Mouse (Mus musculus) hindbrain, embryonic 16.5 days (tissue): ENCODE measurements at regions not wholly inside any gene's neighbourhood (a gene's known extent, or its start where the extent isn't known, plus 50 kb on each side); places are given as distances from the start of the nearest gene placed in this dataset.
"Not testable (repeated sequence)": the region's sequence is repeated elsewhere in the genome, so short reads cannot be mapped to it uniquely, and the experiment has no call there.

Experiments
- ATAC-seq: fragments of 200-750 bp; cut with Nextera tagmentation; 2 replicates; pipeline ENCODE4 v1.8.0; 2017; ENCODE audit warnings: moderate TSS enrichment, moderate library complexity
- H3K27ac ChIP-seq: fragments of 300-500 bp; sonication (generic); 2 replicates; pipeline ENCODE4 v1.5.1; 2014; ENCODE audit warnings: low read depth, mild to moderate bottlenecking, control low read depth, low read length, moderate library complexity
- H3K27me3 ChIP-seq: fragments of 300-500 bp; sonication (generic); replicated peaks from 2 replicates; pipeline ENCODE4 v1.6.1; 2014; ENCODE audit warnings: low read length; ENCODE audit not compliant: control insufficient read depth, insufficient read depth
- H3K36me3 ChIP-seq: fragments of 300-500 bp; sonication (generic); 2 replicates; pipeline ENCODE4 v1.6.1; 2014; ENCODE audit warnings: mild to moderate bottlenecking, low read length, moderate library complexity, mixed read lengths; ENCODE audit not compliant: control insufficient read depth, insufficient read depth
- H3K4me1 ChIP-seq: fragments of 300-500 bp; sonication (generic); 2 replicates; pipeline ENCODE4 v1.6.1; 2014; ENCODE audit warnings: low read depth, low read length; ENCODE audit not compliant: control insufficient read depth, insufficient read depth
- H3K4me2 ChIP-seq: fragments of 300-500 bp; sonication (generic); 2 replicates; pipeline ENCODE4 v1.6.1; 2014; ENCODE audit warnings: mild to moderate bottlenecking, low read length, control low read depth, moderate library complexity
- H3K4me3 ChIP-seq: fragments of 300-500 bp; sonication (generic); 2 replicates; pipeline ENCODE4 v1.5.1; 2014; ENCODE audit warnings: mild to moderate bottlenecking, low read length, control low read depth, moderate library complexity
- H3K9ac ChIP-seq: fragments of 300-500 bp; sonication (generic); 2 replicates; pipeline ENCODE4 v1.6.1; 2014; ENCODE audit warnings: low read depth, mild to moderate bottlenecking, control low read depth, low read length, moderate library complexity
- H3K9me3 ChIP-seq: fragments of 300-500 bp; sonication (generic); 2 replicates; pipeline ENCODE4 v1.6.1; 2014; ENCODE audit warnings: mild to moderate bottlenecking, low read length, moderate library complexity; ENCODE audit not compliant: control insufficient read depth
- WGBS: fragments of 180-500 bp; shearing (Covaris S2); extraction: QIAGEN DNeasy Blood & Tissue Kit; methylation state at CpG from one replicate; pipeline ENCODE4 v1.1.7; 2014; 5-methylcytosine and 5-hydroxymethylcytosine counted together

GRCm38 (mm10) chr19:33008076-33008475 lies 250.8 kb downstream of the Pten start:
- no peak for ATAC-seq
- Histone ChIP-seq H3K36me3 (no peaks in the 10 kb centered on the region), H3K27ac (no peak overlapping the region), H3K27me3 (no peaks in the 10 kb centered on the region), H3K4me1 (no peaks in the 10 kb centered on the region), H3K9ac (no peak overlapping the region), H3K9me3 (no peaks in the 10 kb centered on the region), H3K4me2 (no peak overlapping the region), H3K4me3 (no peak overlapping the region)
- 92% methylated on average over 4 of the region's 4 CpGs for WGBS

GRCm38 (mm10) chr19:33008794-33009193 lies 251.5 kb downstream of the Pten start:
- no peak overlapping the region for H3K27ac ChIP-seq
- H3K9ac ChIP-seq = no peak overlapping the region
- 76% methylated on average over 1 of the region's 1 CpGs for WGBS
- no peaks in the 10 kb centered on the region for H3K36me3 ChIP-seq
- no peaks in the 10 kb centered on the region for H3K4me1 ChIP-seq
- no peaks in the 10 kb centered on the region for H3K9me3 ChIP-seq
- no peak for ATAC-seq
- no peaks in the 10 kb centered on the region for H3K27me3 ChIP-seq
- no peak overlapping the region for H3K4me3 ChIP-seq
- no peak overlapping the region for H3K4me2 ChIP-seq

GRCm38 (mm10) chr19:33010886-33011446 lies 253.7 kb downstream of the Pten start:
- no peaks in the 10 kb centered on the region for H3K9me3 ChIP-seq
- H3K4me1 ChIP-seq = no peaks in the 10 kb centered on the region
- no peak overlapping the region for H3K9ac ChIP-seq
- H3K36me3 ChIP-seq = no peaks in the 10 kb centered on the region
- no peak for ATAC-seq
- 59% methylated on average over 11 of the region's 11 CpGs for WGBS
- H3K27me3 ChIP-seq = no peaks in the 10 kb centered on the region
- no peak overlapping the region for H3K27ac ChIP-seq
- H3K4me2 ChIP-seq = no peak overlapping the region
- H3K4me3 ChIP-seq = no peak overlapping the region

- not testable (repeated sequence) for H3K36me3 ChIP-seq, H3K27me3 ChIP-seq, H3K4me1 ChIP-seq, ATAC-seq, H3K4me2 ChIP-seq, H3K27ac ChIP-seq, H3K9ac ChIP-seq, H3K9me3 ChIP-seq, H3K4me3 ChIP-seq
- 91% methylated on average over 9 of the region's 9 CpGs for WGBS
Measured at GRCm38 (mm10) chr19:33014879-33015278, 257.6 kb downstream of the Pten start.

- H3K9me3 ChIP-seq = no peaks in the 10 kb centered on the region
- H3K36me3 ChIP-seq = no peaks in the 10 kb centered on the region
- H3K4me3 ChIP-seq = no peak overlapping the region
- no peak overlapping the region for H3K9ac ChIP-seq
- H3K27ac ChIP-seq = no peak overlapping the region
- H3K4me1 ChIP-seq = no peaks in the 10 kb centered on the region
- no peak overlapping the region for H3K4me2 ChIP-seq
- WGBS = 78% methylated on average over 3 of the region's 3 CpGs
- ATAC-seq = no peak
- no peaks in the 10 kb centered on the region for H3K27me3 ChIP-seq
Measured at GRCm38 (mm10) chr19:33021161-33021560, 263.9 kb downstream of the Pten start.

- H3K36me3 ChIP-seq = no peaks in the 10 kb centered on the region
- H3K9ac ChIP-seq = no peak overlapping the region
- whole genome bisulfite sequencing = 83% methylated on average over 2 of the region's 2 CpGs
- no peak for ATAC-seq
- no peak overlapping the region for H3K4me2 ChIP-seq
- no peak overlapping the region for H3K4me3 ChIP-seq
- H3K4me1 ChIP-seq = no peaks in the 10 kb centered on the region
- H3K27me3 ChIP-seq = no peaks in the 10 kb centered on the region
- no peaks in the 10 kb centered on the region for H3K9me3 ChIP-seq
- no peak overlapping the region for H3K27ac ChIP-seq
Measured at GRCm38 (mm10) chr19:33022839-33023428, 265.6 kb downstream of the Pten start.

GRCm38 (mm10) chr19:33029688-33030444 lies 272.6 kb downstream of the Pten start:
- no peaks in the 10 kb centered on the region for H3K4me1 ChIP-seq

GRCm38 (mm10) chr19:33040512-33040911 lies 283.2 kb downstream of the Pten start:
- no peak for ATAC-seq
- Histone ChIP-seq H3K27me3 (no peaks in the 10 kb centered on the region), H3K4me3 (no peak overlapping the region), H3K27ac (no peak overlapping the region), H3K36me3 (no peaks in the 10 kb centered on the region), H3K9ac (no peak overlapping the region), H3K4me2 (no peak overlapping the region), H3K4me1 (no peaks in the 10 kb centered on the region), H3K9me3 (no peaks in the 10 kb centered on the region)
- 81% methylated on average over 5 of the region's 5 CpGs for WGBS

More at GRCm38 (mm10) chr19:33029688-33030444, 272.6 kb downstream of the Pten start:
- WGBS = 72% methylated on average over 5 of the region's 5 CpGs
- no peak overlapping the region for H3K4me2 ChIP-seq
- H3K27me3 ChIP-seq = no peaks in the 10 kb centered on the region
- no peaks in the 10 kb centered on the region for H3K9me3 ChIP-seq
- ATAC-seq = no peak
- no peak overlapping the region for H3K4me3 ChIP-seq
- H3K9ac ChIP-seq = no peak overlapping the region
- H3K27ac ChIP-seq = no peak overlapping the region
- no peaks in the 10 kb centered on the region for H3K36me3 ChIP-seq

- H3K4me3 ChIP-seq = no peak overlapping the region
- H3K4me2 ChIP-seq = no peak overlapping the region
- no peaks in the 10 kb centered on the region for H3K27me3 ChIP-seq
- no peak overlapping the region for H3K9ac ChIP-seq
- H3K27ac ChIP-seq = no peak overlapping the region
- whole genome bisulfite sequencing = 79% methylated on average over 6 of the region's 6 CpGs
- no peaks in the 10 kb centered on the region for H3K4me1 ChIP-seq
- no peaks in the 10 kb centered on the region for H3K36me3 ChIP-seq
- no peaks in the 10 kb centered on the region for H3K9me3 ChIP-seq
- ATAC-seq = no peak
Measured at GRCm38 (mm10) chr19:33040991-33041390, 283.7 kb downstream of the Pten start.
